Mouse (Mus musculus): ENCODE data around the gene Rin3.
A peak's percentile ranks its signal among the peaks of the same experiment; 100 is the strongest.

Rin3 gene

GRCm38 (mm10) chr12:102422065-102422464, 139.2 kb downstream of the Rin3 start:
- DNase-seq (ENCODE audit: low spot score in 2 of 2) = peak in 1 of 2 experiments; percentile 60

GRCm38 (mm10) chr12:102422623-102423320, 139.9 kb downstream of the Rin3 start:
- no peak for DNase-seq (ENCODE audit: low spot score in 2 of 2)

GRCm38 (mm10) chr12:102423625-102424024, 140.8 kb downstream of the Rin3 start:
- no peak for DNase-seq (ENCODE audit: low spot score in 2 of 2)

GRCm38 (mm10) chr12:102424456-102424855, 141.6 kb downstream of the Rin3 start:
- DNase-seq (ENCODE audit: low spot score in 2 of 2) = no peak

GRCm38 (mm10) chr12:102425048-102425578, 142.3 kb downstream of the Rin3 start:
- no peak for DNase-seq (ENCODE audit: low spot score in 2 of 2)

- no peak for DNase-seq (ENCODE audit: low spot score in 2 of 2)
These were observed 143.4 kb downstream of the Rin3 start for GRCm38 (mm10) chr12:102426285-102426684.

DNA sequence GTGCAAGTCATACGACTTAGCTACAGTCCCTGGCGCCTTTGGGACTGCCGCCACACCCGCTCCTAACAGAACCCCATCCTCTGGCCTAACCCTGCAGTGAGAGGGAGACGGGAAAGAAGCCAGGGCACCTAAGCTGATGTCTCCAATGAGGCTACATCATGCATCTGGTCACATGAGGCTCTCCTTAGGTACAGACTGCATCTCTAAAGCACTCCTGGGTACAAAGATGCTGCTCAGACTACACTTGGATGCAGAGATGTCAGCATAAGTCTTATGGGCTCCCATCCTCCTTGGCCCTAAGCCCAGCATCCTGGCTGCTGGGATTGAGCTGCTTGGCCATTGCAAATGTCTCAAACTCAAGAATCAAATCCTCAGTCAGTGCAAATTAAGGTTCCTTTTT, 146.8 kb downstream of the Rin3 start:
- DNase-seq (ENCODE audit: low spot score in 2 of 2) = no peak

- DNase-seq (ENCODE audit: low spot score in 2 of 2) = no peak
These were observed 147.4 kb downstream of the Rin3 start for GRCm38 (mm10) chr12:102430228-102430627.

GRCm38 (mm10) chr12:102432238-102432637, 149.4 kb downstream of the Rin3 start:
- no peak for DNase-seq (ENCODE audit: low spot score in 2 of 2)

DNA sequence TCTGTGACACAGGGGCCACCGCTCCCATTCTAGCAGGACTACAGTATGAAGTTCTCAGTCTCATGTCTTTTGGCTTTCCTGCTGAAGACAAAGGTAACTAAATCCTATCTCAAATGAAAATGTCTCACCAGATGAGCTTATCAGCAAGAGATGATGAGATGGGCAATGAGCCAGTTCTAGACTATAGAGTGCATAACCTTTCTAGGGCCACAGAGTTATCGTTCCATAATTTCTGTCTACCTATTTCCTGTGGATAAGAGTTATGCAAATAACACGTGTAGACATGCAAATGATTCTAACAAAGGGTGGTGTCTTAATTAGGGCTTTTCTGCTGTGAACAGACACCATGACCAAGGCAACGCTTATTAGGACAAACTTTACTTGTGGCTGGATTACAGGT, 151.3 kb downstream of the Rin3 start:
- DNase-seq (ENCODE audit: low spot score in 2 of 2) = no peak

GRCm38 (mm10) chr12:102436939-102437526, 154.2 kb downstream of the Rin3 start:
- no peak for DNase-seq (ENCODE audit: low spot score in 2 of 2)

GRCm38 (mm10) chr12:102437952-102438351, 155.1 kb downstream of the Rin3 start:
- DNase-seq (ENCODE audit: low spot score in 2 of 2) = no peak

DNA sequence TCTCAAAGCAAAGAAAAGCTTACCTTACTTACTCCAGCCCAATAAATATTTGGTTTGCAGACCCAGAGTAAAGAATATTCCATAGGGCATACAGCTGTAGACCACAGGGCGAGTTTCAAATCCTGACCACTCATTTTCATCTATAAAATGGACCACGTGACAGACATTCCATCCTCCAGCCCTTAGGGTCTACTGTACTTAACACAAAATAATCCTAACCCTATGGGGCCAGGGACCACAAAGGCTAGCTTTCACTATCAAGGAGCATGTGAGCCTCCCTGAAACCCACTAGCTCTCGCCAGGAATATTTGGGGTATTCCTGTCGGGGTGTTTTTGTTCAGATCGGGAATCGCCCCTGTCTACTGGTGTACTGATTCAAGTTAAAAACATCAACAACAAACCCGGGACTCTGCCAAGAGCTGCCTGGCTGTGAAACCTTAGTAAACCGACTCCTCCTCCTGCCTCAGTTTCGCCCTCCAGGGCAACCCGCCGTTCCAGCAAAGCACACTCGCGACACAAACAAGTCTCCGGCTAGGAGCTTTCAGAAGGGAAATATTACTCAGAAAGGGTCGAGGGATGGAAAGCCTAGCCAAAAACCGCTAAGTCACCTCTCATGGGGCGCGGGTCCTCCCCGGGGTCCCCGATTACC, 156.3 kb downstream of the Rin3 start:
- no peak for DNase-seq (ENCODE audit: low spot score in 2 of 2)

- peak; percentile 95 to 98 for DNase-seq (ENCODE audit: low spot score in 2 of 2)
These were observed 156.8 kb downstream of the Rin3 start, which contains the start of gene Lgmn for GRCm38 (mm10) chr12:102439632-102440023. TSS of gene Lgmn (minus strand) at chr12:102439813.
